Mouse (Mus musculus) embryo, embryonic 10.5 days (tissue): ENCODE results near the gene Lrrtm1.

ENCODE experiments used
- DNase-seq: peaks from one replicate; pipeline ENCODE4 v3.0.0-alpha.2; 2015; ENCODE audit warnings: low spot score

Lrrtm1 gene

GRCm38 (mm10) chr6:77242601-77243406 is at the start of gene Lrrtm1:
Gene Lrrtm1 (plus strand): TSS chr6:77242689.
- DNase-seq: peak; percentile 80

DNA sequence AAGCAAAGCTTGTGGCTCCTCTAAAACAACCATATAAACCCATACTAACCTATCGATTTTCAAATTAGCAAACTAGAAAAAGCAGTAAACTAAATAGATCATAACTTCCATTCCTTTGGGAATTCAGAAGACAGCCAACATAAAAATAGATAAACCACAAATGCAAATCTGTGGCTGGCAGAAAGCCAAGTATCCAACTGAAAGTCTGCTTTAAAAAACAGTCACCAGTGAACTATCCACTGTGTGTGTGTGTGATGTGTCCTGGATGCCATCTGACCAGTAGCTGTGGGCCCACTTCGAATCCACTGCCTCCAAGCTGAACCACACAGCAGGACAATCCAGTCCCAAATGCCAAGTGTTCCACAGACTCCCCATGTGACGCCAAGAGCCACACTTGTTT is 45.8 kb upstream of the Lrrtm1 start:
- DNase-seq: no peak

GRCm38 (mm10) chr6:77199375-77199774 is 43.1 kb upstream of the Lrrtm1 start:
- DNase-seq: peak; percentile 51

DNA sequence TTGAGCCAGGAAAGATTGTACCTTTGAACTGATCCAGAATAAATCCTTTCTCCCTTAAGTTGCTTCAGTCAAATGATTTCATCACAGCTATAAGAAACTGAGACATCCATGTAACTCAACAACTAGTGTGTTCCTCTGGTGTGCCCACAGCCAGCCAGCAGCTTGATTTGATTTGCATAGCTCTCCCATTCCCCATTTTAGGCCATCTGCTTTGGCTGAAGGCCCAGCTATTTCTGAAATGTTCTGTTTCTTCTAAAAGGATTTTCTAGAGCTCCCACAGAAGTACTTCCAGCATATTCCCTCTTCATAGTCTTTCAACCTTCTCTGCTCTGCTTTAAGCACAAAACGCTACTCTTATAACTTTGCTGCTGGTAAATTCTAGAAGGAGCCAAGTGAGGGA is 33.3 kb upstream of the Lrrtm1 start:
- no peak for DNase-seq

- no peak for DNase-seq
Measured at GRCm38 (mm10) chr6:77209929-77210328, 32.6 kb upstream of the Lrrtm1 start.

DNA sequence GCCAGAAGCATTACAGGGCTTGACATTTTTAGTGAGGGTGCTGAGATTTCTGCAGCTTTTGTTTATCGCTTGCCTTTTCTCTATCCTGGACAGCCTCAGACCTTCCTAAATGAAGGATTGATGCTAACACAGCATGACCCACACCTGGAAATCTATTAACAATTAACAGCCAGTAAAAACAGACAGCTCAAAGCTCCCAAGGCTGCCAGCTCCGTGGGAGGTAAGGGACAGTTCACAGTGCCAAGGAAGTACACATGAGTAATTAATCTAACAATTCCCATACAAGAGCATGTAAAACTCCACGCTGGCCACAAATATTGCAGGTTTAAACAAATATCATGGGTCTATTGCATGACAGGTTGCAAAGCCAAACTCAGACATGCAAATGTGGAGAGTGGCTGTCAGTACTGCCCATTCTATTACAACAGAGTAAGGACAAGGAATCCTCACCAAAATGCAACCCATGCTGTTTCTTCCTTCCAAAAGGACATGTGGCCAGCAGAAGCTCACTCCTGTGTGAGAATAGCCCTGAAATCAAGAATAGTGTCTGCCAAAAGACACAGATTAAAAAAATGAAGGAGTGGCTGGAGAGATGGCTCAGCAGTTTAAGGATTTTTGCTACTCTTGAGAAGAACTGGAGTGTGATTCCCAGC is 28.6 kb upstream of the Lrrtm1 start:
- peak; percentile 46 for DNase-seq

- no peak for DNase-seq
Measured at GRCm38 (mm10) chr6:77215322-77215721, 27.2 kb upstream of the Lrrtm1 start.

- peak; percentile 76 for DNase-seq
Measured at GRCm38 (mm10) chr6:77218875-77219274, 23.6 kb upstream of the Lrrtm1 start.

DNA sequence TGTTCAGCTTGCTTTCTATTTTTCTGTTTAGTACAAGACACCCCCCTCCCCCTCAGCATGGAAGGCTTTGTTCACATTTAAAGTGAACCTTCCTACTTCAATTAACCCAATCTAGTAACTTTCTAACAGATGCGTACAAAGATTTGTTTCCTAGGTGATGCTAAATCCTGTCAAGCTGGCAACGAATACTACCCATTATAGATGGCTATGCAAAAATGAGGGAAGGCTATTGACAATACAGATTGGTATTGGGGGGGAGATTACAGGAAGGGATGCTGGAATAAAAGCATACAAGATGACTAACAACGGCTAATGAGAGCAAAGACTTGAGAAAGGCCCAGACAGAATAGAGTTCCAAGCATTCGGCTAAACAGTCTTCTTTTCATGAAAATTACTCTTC is 21.7 kb upstream of the Lrrtm1 start:
- no peak for DNase-seq

DNA sequence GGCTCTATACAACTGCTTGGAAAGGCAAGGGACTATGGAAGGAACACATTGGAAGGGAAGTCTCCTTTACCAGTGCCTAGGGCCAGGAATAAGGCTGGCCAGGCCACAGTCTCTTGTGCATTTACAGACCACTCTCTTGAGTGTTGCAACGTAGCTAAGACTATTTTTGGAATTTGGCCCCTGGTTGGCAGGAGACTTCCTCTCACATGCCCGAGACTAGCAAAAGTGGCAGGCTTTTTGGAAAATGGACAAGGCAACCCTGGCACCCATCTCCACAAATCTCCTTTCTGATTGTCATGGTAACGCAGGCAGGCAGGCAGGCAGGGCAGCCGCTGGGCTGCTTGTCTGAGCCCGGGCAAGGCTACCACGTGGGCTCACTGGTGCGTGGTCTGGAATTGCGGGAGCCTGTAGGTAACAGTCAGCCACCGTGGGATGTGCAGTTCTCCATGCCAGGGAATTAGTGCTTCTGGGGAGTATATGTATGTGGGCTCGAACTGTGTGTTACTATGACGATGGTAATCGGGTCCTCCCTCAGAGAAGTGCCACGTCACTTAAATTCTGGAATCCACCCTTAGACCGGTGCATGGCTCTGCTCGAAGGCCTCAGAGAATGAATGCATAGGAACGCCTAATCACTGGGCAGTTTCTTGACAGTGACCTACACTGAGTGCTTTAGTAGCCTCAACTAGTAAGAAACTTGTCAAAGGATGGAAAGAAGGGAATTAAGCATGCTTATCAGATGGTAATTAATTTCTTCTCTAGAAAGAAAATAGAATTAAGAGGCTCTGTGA is 19.4 kb upstream of the Lrrtm1 start:
- no peak for DNase-seq

DNA sequence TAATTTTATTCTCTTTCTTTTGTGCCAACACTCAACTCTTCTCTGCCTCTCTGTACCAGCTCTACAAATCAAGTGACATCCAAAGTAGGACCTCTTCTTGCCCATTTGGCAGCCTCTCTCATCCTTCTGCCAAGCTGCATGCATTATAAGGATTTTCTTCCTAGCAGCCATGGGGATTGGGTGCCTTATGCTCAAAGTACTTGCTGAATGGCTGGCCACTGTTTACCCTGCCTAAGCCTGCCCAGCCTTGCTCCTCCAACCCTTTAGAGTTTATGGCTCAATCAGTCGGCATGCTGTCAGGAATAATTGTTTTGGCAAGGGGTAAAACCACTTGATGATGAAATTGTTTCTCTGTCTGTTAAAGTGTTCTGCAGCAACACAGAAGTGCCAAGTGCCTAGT is 2.1 kb upstream of the Lrrtm1 start:
- DNase-seq: no peak

- DNase-seq: peak; percentile 69
Measured at GRCm38 (mm10) chr6:77243541-77244231, 1.2 kb downstream of the Lrrtm1 start.

GRCm38 (mm10) chr6:77253480-77253879 is 11.0 kb downstream of the Lrrtm1 start:
- no peak for DNase-seq

DNA sequence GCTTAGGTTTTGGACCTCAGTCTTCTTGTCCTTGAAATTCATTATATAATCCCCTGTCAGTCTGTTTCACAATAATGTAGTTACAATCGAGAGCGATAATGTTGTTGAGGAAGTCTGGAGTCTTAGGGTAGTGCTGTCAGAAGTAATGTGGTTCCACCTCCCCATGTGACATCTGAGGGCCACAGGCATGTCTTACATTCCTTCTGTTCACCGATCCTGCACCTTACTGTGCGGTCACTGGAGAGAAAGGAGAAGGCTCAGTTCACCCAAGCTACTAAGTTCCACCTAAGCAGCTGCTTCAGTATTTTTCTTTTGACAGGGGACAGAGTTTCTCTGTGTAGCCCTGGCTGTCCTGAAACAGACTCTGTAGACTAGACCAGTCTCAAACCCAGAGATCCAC is 13.9 kb downstream of the Lrrtm1 start:
- DNase-seq: no peak

- peak; percentile 23 for DNase-seq
Measured at GRCm38 (mm10) chr6:77257358-77258105, 15.0 kb downstream of the Lrrtm1 start.

- DNase-seq: no peak
Measured at GRCm38 (mm10) chr6:77265163-77265562, 22.7 kb downstream of the Lrrtm1 start.

- no peak for DNase-seq
Measured at GRCm38 (mm10) chr6:77278794-77279193, 36.3 kb downstream of the Lrrtm1 start.

DNA sequence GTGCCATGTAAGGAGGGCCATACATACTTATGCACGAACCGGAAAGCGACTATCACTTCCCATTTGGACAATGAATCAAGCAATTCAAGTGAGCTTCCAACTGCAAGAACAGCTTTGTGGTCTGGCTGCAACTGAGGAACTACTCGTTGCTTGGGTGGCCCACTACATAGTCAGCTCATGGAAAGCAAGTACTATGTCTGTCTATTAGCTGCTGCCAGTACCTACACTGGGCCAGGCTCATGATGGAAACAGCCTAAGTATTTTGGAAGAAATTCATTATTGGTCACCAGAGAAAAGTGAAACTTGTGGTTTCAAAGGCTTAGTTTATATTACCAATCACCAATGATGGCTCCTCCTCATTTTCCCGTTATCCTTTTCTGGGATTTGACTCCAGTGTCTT is 43.8 kb downstream of the Lrrtm1 start:
- DNase-seq: no peak

- DNase-seq: no peak
Measured at GRCm38 (mm10) chr6:77288402-77288801, 45.9 kb downstream of the Lrrtm1 start.

- DNase-seq: no peak
Measured at GRCm38 (mm10) chr6:77291415-77291814, 48.9 kb downstream of the Lrrtm1 start.

GRCm38 (mm10) chr6:77301305-77301704 is 58.8 kb downstream of the Lrrtm1 start:
- no peak for DNase-seq
